Mouse (Mus musculus) G1E (cell line): ENCODE data around the gene Cldn1.

Experiments
- CTCF ChIP-seq: IDR thresholded peaks from 2 replicates; pipeline ENCODE4 v1.5.1; 2012; ENCODE audit warnings: low read depth, low read length, inconsistent platforms, mixed read lengths
- GATA1 ChIP-seq: IDR thresholded peaks from 2 replicates; pipeline ENCODE4 v1.6.1; 2012; ENCODE audit warnings: borderline replicate concordance, low read length, inconsistent platforms, mixed read lengths
- GATA2 ChIP-seq: IDR thresholded peaks from 2 replicates; pipeline ENCODE4 v1.6.1; 2012; ENCODE audit warnings: low read depth, low read length, inconsistent platforms, borderline replicate concordance
- POLR2AphosphoS5 ChIP-seq: IDR thresholded peaks from 2 replicates; pipeline ENCODE4 v1.6.1; 2012; ENCODE audit warnings: low read depth, low read length, inconsistent platforms; ENCODE audit not compliant: insufficient replicate concordance
- TAL1 ChIP-seq: conservative IDR thresholded peaks from 2 replicates; pipeline ENCODE4 v1.6.1; 2012; ENCODE audit warnings: low read depth, low read length, inconsistent platforms, mixed read lengths

DNA sequence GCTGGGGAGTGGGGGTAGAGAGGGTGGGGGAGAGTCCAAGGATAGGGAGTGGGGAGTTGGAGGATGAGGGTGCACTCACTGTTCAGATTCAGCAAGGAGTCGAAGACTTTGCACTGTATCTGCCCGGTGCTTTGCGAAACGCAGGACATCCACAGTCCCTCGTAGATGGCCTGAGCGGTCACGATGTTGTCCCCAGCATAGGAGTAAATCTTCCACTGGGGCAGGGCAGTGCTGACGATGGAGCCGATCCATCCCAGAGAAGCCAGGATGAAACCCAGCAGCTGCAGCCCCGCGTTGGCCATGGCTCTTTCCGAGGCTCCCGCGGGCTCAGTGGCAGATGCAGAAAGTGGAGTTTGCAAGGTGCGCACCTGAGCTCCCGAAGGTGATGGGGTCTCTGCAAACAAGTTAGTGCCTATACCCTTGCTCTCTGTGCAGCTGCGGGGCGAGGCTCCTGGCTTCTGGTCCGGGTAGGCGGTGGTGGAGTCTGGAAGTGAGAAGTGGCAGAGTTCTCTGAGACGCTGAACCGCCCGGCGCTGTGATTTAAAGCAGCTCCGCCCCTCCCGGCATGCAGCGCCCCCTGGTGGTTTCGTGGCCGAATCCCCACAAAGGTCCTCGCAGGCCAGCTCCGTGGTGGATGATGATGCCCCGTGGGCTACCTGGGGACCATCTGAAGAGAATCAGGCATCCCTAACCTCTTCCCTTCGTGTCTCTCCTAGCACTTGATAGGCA is at the start of gene Cldn1:
- no peak for TF ChIP-seq TAL1
- TF ChIP-seq CTCF = no peak
- no peak for TF ChIP-seq POLR2AphosphoS5
- TF ChIP-seq GATA1 = no peak
- TF ChIP-seq GATA2 = no peak
